Mouse (Mus musculus) limb, embryonic 13.5 days (tissue): ENCODE data around the gene Nom1. TPM values are rescaled to one million over a fixed set of nuclear protein-coding genes. Genes with fewer than 3 reads are reported as not detected.
"Not testable (repeated sequence)": the region's sequence is repeated elsewhere in the genome, so short reads cannot be mapped to it uniquely, and the experiment has no call there.

Source experiments
- ATAC-seq: fragments of 200-750 bp; cut with Nextera tagmentation; 2 replicates; pipeline ENCODE4 v1.8.0; 2017; ENCODE audit warnings: low read depth, moderate number of reproducible peaks, moderate TSS enrichment; ENCODE audit not compliant: low FRiP score
- H3K27ac ChIP-seq: fragments of 300-500 bp; sonication (generic); 2 replicates; pipeline ENCODE4 v1.5.1; 2015; ENCODE audit warnings: inconsistent platforms, mild to moderate bottlenecking, moderate library complexity
- H3K27me3 ChIP-seq: fragments of 300-500 bp; sonication (generic); 2 replicates; pipeline ENCODE4 v1.6.1; 2015; ENCODE audit warnings: mild to moderate bottlenecking, inconsistent platforms
- H3K36me3 ChIP-seq: fragments of 300-500 bp; sonication (generic); 2 replicates; pipeline ENCODE4 v1.6.1; 2015; ENCODE audit warnings: inconsistent platforms, mild to moderate bottlenecking, moderate library complexity
- H3K4me1 ChIP-seq: fragments of 300-500 bp; sonication (generic); 2 replicates; pipeline ENCODE4 v1.6.1; 2015; ENCODE audit warnings: inconsistent platforms
- H3K4me2 ChIP-seq: fragments of 300-500 bp; sonication (generic); replicated peaks from 2 replicates; pipeline ENCODE4 v1.6.1; 2015; ENCODE audit warnings: inconsistent platforms, mild to moderate bottlenecking, moderate library complexity
- H3K4me3 ChIP-seq: fragments of 300-500 bp; sonication (generic); 2 replicates; pipeline ENCODE4 v1.5.1; 2015; ENCODE audit warnings: moderate library complexity, mild to moderate bottlenecking, inconsistent platforms
- H3K9ac ChIP-seq: fragments of 300-500 bp; sonication (generic); 2 replicates; pipeline ENCODE4 v1.6.1; 2015; ENCODE audit warnings: mild to moderate bottlenecking, inconsistent platforms
- H3K9me3 ChIP-seq: fragments of 300-500 bp; sonication (generic); 2 replicates; pipeline ENCODE4 v1.6.1; 2016; ENCODE audit warnings: inconsistent platforms
- WGBS: fragments of 180-500 bp; shearing (Covaris S2); methylation state at CpG from one replicate; pipeline ENCODE4 v1.1.7; 2015; 5-methylcytosine and 5-hydroxymethylcytosine counted together
- polyA plus RNA-seq: library from polyadenylated mRNA; unstranded; fragments of >200 nt; fragmentation: Nextera tagmentation; extraction: Ambion mirVana; gene quantifications from 2 replicates; pipeline ENCODE4 v1.2.1, GENCODE M21; 2015

The Nom1 gene
- 27.0 and 30.4 TPM in 2 replicates for polyA plus RNA-seq

- H3K9me3 ChIP-seq: no peaks in the 10 kb centered on the region
- 4% methylated on average over 29 of the region's 29 CpGs for WGBS
- H3K4me1 ChIP-seq: peaks cover 25% of the 10 kb centered on the region
- ATAC-seq: peak; percentile 98
- H3K4me2 ChIP-seq: peak within 1 kb of the TSS; percentile 95
- peaks cover 20% of the 10 kb centered on the region; the same call in 1 of the 2 replicates for H3K27me3 ChIP-seq
- H3K27ac ChIP-seq: peak within 1 kb of the TSS; percentile 56
- H3K4me3 ChIP-seq: peak within 1 kb of the TSS; percentile 87
- H3K36me3 ChIP-seq: peaks cover 34% of the 10 kb centered on the region
- peak within 1 kb of the TSS; percentile 93 for H3K9ac ChIP-seq
Measured at GRCm38 (mm10) chr5:29434228-29434871, at the start of gene Nom1. TSS of gene Nom1 (plus strand) at chr5:29434664.

GRCm38 (mm10) chr5:29387591-29387990 is 46.9 kb upstream of the Nom1 start:
- 54% methylated on average over 1 of the region's 1 CpGs for whole genome bisulfite sequencing
- ATAC-seq: no peak
- no peaks in the 10 kb centered on the region for H3K9me3 ChIP-seq
- H3K4me1 ChIP-seq: no peaks in the 10 kb centered on the region
- H3K9ac ChIP-seq: no peak overlapping the region
- H3K36me3 ChIP-seq: no peaks in the 10 kb centered on the region
- no peak overlapping the region for H3K27ac ChIP-seq
- no peak overlapping the region for H3K4me3 ChIP-seq
- H3K27me3 ChIP-seq: peaks cover 5% of the 10 kb centered on the region; the same call in 1 of the 2 replicates
- H3K4me2 ChIP-seq: no peak overlapping the region

- H3K9me3 ChIP-seq: no peaks in the 10 kb centered on the region
- WGBS: 53% methylated on average over 7 of the region's 7 CpGs
- no peak overlapping the region for H3K9ac ChIP-seq
- H3K4me3 ChIP-seq: no peak overlapping the region
- no peaks in the 10 kb centered on the region for H3K4me1 ChIP-seq
- no peaks in the 10 kb centered on the region for H3K36me3 ChIP-seq
- 0 out of 2 replicates have a peak, but pooled peaks have one; percentile 15 for ATAC-seq
- H3K27me3 ChIP-seq: peaks cover 5% of the 10 kb centered on the region; the same call in 1 of the 2 replicates
- no peak overlapping the region for H3K4me2 ChIP-seq
- H3K27ac ChIP-seq: peak overlapping the region; percentile 10; the same call in 1 of the 2 replicates
Measured at GRCm38 (mm10) chr5:29388181-29388943, 46.1 kb upstream of the Nom1 start.

- Histone ChIP-seq H3K4me2 (no peak overlapping the region), H3K27me3 (peaks cover 5% of the 10 kb centered on the region; the same call in 1 of the 2 replicates), H3K27ac (no peak overlapping the region), H3K9ac (no peak overlapping the region), H3K36me3 (no peaks in the 10 kb centered on the region), H3K4me1 (no peaks in the 10 kb centered on the region), H3K9me3 (no peaks in the 10 kb centered on the region), H3K4me3 (no peak overlapping the region)
- 20% methylated on average over 15 of the region's 15 CpGs for WGBS
- peak; percentile 76; the same call in 1 of the 2 replicates for ATAC-seq
Measured at GRCm38 (mm10) chr5:29388944-29389765, 45.3 kb upstream of the Nom1 start.

- Histone ChIP-seq H3K9me3 (peaks cover 3% of the 10 kb centered on the region; the same call in 1 of the 2 replicates), H3K4me2 (no peak overlapping the region), H3K27ac (no peak overlapping the region), H3K27me3 (no peaks in the 10 kb centered on the region), H3K36me3 (no peaks in the 10 kb centered on the region), H3K4me1 (no peaks in the 10 kb centered on the region), H3K9ac (no peak overlapping the region), H3K4me3 (no peak overlapping the region)
- 65% methylated on average over 4 of the region's 4 CpGs for WGBS
- ATAC-seq: no peak
Measured at GRCm38 (mm10) chr5:29398427-29398826, 36.0 kb upstream of the Nom1 start.

- H3K27ac ChIP-seq: no peak overlapping the region
- no peak overlapping the region for H3K9ac ChIP-seq
- H3K4me3 ChIP-seq: no peak overlapping the region
- no peaks in the 10 kb centered on the region for H3K36me3 ChIP-seq
- no peaks in the 10 kb centered on the region for H3K4me1 ChIP-seq
- no peaks in the 10 kb centered on the region for H3K27me3 ChIP-seq
- H3K9me3 ChIP-seq: no peaks in the 10 kb centered on the region
- no peak overlapping the region for H3K4me2 ChIP-seq
- no peak for ATAC-seq
Measured at GRCm38 (mm10) chr5:29410854-29411253, 23.6 kb upstream of the Nom1 start.

- WGBS: 80% methylated on average over 3 of the region's 3 CpGs
- H3K36me3 ChIP-seq: no peaks in the 10 kb centered on the region
- H3K4me3 ChIP-seq: no peak overlapping the region
- no peak for ATAC-seq
- no peak overlapping the region for H3K4me2 ChIP-seq
- no peaks in the 10 kb centered on the region for H3K27me3 ChIP-seq
- no peaks in the 10 kb centered on the region for H3K4me1 ChIP-seq
- H3K9me3 ChIP-seq: no peaks in the 10 kb centered on the region
- H3K27ac ChIP-seq: no peak overlapping the region
- H3K9ac ChIP-seq: no peak overlapping the region
Measured at GRCm38 (mm10) chr5:29413041-29413440, 21.4 kb upstream of the Nom1 start.

GRCm38 (mm10) chr5:29423330-29423729 is 11.1 kb upstream of the Nom1 start:
- not testable (repeated sequence) for H3K4me3 ChIP-seq, H3K4me2 ChIP-seq, H3K27me3 ChIP-seq, ATAC-seq, H3K36me3 ChIP-seq, H3K9me3 ChIP-seq, H3K9ac ChIP-seq, H3K27ac ChIP-seq, H3K4me1 ChIP-seq
- 38% methylated on average over 3 of the region's 3 CpGs for WGBS

GRCm38 (mm10) chr5:29434872-29435358 is 451 bp downstream of the Nom1 start:
- peak; percentile 66 for ATAC-seq
- peak overlapping the region; percentile 95 for H3K4me2 ChIP-seq
- peak overlapping the region; percentile 87 for H3K4me3 ChIP-seq
- peak overlapping the region; percentile 56 for H3K27ac ChIP-seq
- peak overlapping the region; percentile 93 for H3K9ac ChIP-seq
- under 1% methylated on average over 48 of the region's 48 CpGs for WGBS
- H3K9me3 ChIP-seq: no peaks in the 10 kb centered on the region
- H3K27me3 ChIP-seq: peaks cover 20% of the 10 kb centered on the region; the same call in 1 of the 2 replicates
- H3K36me3 ChIP-seq: peaks cover 40% of the 10 kb centered on the region
- H3K4me1 ChIP-seq: peaks cover 25% of the 10 kb centered on the region

- 45% methylated on average over 8 of the region's 8 CpGs for WGBS
- Histone ChIP-seq H3K4me1 (peaks cover 25% of the 10 kb centered on the region), H3K4me2 (peak overlapping the region; percentile 95), H3K27ac (no peak overlapping the region), H3K9me3 (no peaks in the 10 kb centered on the region), H3K9ac (peak overlapping the region; percentile 93), H3K4me3 (peak overlapping the region; percentile 87), H3K27me3 (peaks cover 20% of the 10 kb centered on the region; the same call in 1 of the 2 replicates), H3K36me3 (peaks cover 46% of the 10 kb centered on the region)
- no peak for ATAC-seq
Measured at GRCm38 (mm10) chr5:29435491-29435890, 1.0 kb downstream of the Nom1 start.

GRCm38 (mm10) chr5:29436728-29437127 is 2.3 kb downstream of the Nom1 start:
- ATAC-seq, H3K27ac ChIP-seq, H3K9me3 ChIP-seq, H3K9ac ChIP-seq: not testable (repeated sequence)
- WGBS: 86% methylated on average over 6 of the region's 6 CpGs
- 0 out of 2 replicates have a peak overlapping the region, but pooled peaks have one; percentile 87 for H3K4me3 ChIP-seq
- H3K4me2 ChIP-seq: peak overlapping the region; percentile 95; the same call in 1 of the 2 replicates
- peaks cover 58% of the 10 kb centered on the region for H3K36me3 ChIP-seq
- peaks cover 10% of the 10 kb centered on the region; the same call in 1 of the 2 replicates for H3K27me3 ChIP-seq
- H3K4me1 ChIP-seq: peaks cover 25% of the 10 kb centered on the region
